Mouse (Mus musculus) right cerebral cortex, adult 2 months (tissue): ENCODE measurements around the gene Eml2.

Source experiments
- DNase-seq, 2 experiments: peaks; one replicate each; pipeline ENCODE4 v3.0.0; 2021 to 2022; ENCODE audit warnings: low spot score in 2 of 2

Eml2 gene

DNA sequence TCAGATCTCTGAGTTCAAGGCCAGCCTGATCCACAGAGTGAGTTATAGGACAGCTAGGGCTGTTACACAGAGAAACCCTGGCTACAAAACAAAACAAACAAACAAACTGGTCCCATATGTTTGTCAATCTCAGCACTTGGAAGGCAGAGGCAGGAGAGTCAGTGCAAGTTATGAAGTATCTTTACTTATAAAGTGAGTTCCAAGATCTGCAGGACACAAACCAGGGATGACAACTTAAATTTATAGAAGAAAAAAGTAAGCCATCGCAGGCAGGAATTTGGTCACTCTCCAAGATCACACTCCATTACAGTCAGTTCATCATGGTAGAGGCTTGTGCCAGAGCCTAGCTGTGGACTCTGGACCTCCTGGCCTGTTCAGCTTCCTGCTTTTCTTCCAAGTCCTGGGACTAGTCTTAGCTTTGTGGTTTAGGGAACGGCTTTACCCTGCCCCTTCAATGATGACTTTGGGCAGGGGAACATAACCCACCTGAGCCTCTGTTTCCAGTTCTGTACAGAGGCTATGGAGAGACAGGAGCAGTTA lies 53.9 kb downstream of the Eml2 start:
- DNase-seq, result no peak

DNA sequence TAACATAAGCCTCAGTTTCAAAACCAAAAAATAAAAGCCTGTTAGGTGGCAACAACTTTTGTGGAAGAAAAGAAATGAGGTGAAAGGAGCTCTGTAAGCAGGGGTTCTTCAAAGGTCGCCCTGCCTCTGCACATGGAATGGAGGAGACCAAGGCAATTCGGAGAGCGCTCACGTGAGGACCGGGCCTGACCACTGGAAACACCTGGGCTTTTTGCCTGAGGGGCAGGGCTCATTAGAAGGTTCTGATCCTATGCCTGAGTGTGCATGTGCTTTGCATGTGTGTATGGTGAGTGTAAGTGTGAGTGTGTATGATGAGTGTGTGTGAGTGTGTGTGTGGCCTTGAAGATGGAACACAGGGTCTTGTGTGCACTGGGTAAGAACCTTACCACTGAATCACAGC lies 54.7 kb downstream of the Eml2 start:
- no peak for DNase-seq

DNA sequence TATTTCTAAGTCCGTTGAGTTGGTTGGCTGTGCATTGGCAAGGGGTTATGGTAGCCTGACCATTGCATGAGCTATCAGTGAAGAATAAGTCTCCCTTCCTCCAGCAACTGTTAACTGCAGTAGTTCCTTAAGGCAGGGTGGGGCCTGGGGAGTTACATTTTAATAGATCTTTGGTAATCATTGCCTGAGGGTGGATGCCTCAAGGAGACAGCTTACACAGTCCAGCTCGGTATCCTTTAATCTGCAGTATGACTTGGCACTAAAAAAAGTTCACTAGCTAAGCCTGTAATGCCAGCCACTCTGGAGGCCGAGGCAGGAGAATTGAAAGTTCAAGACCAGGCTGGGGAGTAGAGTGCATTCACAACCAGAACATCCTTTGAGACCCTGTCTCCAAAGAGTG lies 55.6 kb downstream of the Eml2 start:
- DNase-seq, result no peak

DNA sequence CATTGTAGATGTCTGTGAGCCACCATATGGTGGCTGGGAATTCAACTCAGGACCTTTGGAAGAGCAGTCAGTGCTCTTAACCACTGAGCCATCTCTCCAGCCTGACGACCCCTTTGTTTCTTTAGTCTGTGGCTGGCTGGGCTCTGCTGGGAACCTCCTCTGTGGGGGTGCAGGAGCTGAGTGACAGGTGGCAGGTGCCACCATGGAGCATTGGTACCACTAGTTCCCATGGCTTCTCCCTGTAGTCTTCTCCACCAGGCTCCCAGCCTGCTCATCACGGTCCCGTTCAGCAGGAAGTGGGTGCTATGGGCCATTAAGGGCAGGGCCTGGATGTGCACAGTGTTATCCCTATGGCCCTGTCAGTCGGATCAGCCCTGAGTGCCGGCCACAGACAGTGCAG lies 58.4 kb downstream of the Eml2 start:
- DNase-seq, result no peak

DNA sequence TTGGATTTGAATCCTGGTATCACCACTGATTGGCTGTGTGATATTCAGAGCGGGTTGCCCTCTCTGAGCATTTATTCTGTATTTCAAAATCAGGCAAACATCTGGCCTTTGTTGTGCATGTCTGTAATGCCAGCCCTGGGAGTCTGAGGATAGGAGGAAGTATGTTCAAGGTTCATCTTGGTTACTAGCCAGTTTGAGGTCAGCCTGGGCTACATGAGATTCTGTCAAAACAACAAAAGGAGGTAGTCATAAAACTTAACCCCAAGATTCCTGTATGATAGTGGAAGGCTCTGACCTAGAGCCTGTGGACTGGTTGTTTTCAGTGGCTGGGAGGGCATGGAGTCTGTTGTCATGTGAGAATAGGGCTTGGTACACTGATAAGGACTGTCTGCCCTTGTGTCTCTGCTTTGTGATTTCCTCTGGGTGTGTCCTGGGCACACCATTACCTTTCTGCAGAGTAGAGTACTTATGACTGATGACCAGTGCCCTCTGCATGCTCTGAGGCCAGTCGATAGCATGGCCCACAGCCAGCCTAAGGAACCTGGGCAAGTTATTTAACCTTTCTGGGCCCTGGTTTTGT lies 59.0 kb downstream of the Eml2 start:
- no peak for DNase-seq

DNA sequence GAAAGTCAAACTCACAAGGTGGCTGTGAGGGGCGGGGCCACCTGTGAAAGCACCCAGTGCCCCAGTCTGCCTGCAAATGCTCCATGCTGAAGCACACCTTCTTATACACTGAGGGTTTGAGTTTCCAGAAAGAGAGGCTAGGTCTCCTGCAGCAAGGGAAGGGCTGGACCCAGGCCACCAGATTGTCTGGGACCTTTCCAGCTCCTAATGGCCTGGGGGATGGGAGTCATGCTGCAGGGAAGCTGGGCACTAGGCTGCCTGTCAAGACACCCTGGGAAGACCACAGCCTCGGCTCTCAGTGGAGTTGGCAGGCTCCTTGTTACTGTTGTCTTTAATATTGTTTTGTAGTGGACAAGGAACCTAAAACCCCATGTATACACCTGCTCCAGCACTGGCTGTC lies 60.2 kb downstream of the Eml2 start:
- DNase-seq, result no peak

DNA sequence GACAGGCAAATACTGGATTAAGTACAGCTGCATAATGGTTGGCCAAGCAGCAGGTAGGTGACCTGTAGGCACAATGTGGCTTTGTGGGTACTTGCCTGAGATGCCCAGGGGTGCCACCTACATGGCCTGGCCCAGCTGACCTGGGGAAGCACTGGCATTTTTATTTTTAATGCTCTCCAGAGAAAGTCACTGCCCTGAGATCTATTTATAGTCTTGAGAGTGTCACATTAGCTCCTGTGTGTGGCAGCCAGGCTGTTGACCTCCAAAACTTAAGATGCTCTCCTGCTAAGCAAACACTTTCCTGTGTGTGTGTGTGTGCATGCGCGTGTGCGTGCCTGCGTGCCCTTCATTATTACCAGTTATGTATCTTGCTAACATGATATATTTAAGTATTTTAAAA lies 62.1 kb downstream of the Eml2 start:
- no peak for DNase-seq

DNA sequence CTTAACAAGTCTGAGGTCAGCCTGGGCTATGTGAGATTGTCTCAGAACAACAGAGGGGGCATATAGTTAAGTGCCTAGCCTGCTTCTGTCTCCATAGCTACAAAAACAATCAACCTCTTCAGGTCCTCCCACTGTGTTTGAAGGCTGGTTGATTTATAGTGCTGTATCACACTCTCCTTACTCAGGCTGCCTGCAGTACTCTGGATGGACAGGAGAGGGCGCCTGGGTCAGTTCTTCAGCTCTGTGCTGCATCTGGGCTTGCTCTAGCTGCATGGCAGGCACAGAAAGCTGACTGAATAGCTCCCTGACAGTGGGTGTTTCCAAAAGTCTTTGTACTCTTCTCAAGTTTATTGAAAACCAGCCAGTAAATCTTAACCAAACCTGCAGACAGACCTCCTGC lies 63.2 kb downstream of the Eml2 start:
- peak; percentile 97 to 98 for DNase-seq

DNA sequence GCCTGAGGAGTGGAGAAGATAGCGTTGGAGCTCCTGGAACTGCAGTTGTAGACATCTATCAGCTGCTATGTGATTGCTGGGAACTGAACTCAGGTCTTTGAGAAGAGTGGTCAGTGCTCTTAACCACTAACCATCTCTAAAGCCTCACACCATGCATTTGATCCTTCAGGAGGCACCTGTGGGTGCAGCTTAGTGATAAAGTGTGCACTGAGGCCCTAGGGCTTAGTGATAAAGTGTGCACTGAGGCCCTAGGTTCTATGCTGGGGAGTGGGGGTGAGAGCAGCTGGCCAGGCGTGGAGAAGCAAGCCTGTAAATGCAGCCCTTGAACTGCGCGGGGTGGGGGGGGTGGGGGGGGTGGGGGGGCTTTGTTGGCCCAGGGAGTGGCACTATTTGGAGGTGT lies 63.8 kb downstream of the Eml2 start:
- no peak for DNase-seq

DNA sequence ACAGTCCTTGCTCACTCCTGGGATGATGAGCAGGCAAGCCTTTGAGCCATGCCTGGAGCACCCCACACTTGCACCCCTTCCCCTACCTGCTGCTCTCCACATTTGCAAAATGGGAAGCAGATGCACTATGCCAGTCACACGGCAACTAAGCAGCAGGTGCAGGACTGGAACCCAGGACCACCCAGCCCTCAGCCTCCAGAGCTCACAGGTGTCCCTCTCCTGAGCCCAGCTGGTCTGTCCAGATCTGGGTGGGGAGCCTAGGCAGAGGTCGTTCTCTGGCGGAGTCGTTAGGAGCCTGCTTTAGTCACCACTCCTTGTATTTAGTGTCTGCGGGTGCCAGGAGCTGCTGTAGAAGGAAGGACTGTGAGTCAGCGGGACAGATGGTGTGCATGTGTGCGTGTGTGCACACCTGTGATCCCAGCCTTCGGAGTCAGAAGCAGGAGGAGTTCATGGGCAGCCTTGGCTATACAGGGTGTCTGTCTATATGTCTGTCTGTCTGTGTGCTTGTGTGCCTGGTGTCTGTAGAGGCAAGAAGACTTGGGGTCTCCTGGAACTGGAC lies 64.8 kb downstream of the Eml2 start:
- peak; percentile 41 to 48 for DNase-seq

DNA sequence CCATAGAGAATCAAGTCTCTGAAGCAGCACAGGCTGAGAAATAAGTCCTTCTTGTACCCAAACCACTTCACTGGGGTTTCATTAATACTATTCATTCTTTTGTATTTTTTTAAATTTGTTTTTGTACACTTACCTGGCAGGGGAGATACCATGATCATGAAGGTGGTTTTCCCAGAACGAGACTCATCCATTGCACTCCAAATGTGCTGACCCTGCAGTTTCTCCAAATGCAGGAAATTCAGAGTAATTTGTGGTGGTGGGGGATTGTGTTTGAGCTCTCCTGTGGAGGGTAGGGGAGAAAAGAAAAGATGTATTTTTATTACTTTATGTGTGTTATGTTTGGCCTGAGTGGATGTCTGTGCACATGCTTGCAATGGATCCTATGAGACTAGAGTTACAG lies 65.8 kb downstream of the Eml2 start:
- no peak for DNase-seq

DNA sequence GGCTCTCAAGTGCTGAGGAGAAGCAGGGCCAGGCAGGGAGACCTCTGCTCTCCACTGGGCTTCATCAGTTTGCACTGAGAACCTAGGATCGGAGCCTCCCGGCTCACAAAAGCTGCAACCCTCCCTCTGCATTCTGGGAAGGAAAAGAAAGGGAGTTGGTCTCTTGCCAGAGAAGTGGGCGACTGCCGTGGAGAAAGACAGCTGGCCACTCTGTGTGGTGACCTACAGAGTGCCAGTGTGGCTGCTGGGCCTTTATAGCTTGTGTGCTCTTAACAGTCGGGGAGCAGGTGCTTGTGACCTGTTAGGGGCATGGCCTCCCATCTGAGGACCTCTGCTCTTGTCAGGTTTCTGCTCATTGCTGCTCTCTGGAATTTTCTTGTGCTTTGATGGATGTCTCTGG lies 67.6 kb downstream of the Eml2 start:
- peak; percentile 31 to 44 for DNase-seq

DNA sequence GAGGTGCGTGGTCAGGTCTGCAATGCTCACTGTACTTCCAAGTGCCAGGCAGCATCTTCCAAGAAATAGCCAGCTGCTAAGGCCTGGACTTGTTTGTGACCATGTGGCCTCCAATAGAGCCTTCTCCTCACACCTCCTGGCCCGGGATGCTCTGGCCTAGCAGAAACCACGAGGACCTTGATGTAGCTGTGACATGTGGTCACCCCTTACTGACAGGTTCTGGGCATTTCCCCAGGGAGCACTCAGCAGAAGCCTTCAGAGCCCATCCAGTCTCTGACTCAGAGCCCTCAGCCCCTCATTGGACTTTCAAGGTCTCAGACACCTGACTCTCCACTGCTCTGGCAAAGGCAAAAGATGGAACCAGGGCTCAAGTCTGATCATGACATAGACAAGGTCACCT lies 68.9 kb downstream of the Eml2 start:
- DNase-seq, result no peak

DNA sequence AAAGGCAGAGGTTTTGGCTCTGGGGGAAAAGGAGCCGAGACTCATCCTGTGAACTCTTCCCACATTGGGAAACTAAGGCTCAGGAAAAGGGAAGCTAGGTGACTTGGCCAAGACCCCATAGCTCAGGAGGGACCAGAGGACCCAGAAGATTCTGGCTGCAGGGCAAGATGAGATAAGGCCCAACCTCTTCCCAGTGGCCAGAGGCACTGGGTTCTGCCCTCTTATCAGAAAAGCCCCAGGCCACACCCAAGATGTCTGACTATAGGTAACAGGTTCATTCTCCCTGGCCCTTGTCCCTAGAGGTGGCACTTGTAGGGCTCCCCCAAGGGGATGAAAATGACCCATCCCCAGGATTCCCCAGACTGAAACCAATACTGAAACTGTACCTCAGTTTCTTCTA lies 70.6 kb downstream of the Eml2 start:
- no peak for DNase-seq

DNA sequence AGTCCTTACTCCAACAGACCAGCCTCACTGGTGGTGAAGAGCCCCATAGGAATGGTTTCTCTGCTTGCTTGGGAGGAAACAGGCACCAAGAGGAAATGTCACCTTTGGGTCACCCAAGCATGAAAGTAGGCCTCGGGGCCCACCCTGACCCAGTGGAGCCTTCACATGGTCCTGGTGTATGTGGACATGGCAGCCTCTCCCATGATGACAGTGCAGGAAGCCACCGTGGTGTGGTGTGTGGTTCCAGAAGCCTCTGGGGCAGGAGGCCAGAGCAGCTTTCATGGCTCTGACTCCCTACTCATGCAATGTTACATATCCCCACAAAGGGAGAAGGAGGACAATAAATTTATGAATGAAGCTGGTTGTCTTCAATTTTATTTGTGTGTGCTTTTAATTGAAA lies 71.3 kb downstream of the Eml2 start:
- DNase-seq, result no peak

DNA sequence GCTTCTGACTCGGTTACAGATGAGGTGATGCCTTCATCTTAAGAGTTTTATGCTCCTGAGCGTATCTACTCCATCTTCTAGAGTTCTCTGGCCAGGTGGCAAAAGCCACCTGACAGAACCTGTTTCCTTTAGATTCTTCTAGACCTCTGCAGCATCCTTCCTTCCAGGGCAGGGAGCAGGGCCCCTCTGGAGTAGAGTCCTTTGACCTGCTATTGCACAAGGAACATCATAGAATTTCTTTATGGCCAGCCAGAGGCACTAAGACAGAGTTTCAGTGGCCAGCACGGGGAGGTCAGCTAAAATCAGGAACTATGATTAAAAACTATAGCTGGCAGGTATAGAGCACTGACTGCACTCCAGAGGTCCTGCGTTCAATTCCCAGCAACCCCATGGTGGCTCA lies 75.9 kb downstream of the Eml2 start:
- no peak for DNase-seq

DNA sequence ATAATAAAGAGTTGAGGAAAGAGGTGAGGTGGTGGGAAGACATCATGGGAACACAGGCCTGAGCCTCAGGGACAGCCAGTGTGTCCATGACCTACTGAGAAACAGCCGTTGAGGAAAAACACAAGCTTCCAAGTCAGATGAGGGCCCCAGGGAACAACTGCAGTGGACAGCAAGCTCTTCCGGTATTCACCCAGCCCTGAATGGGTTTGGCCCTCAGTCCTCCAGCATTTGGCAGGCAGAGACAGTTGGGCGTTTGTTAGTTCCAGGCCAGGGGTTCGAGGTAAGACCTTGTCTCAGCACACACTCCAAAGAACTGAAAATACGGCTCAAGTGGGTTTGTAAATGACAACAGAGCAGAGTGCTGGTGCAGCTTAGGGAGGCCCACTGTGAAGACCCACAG lies 77.2 kb downstream of the Eml2 start:
- no peak for DNase-seq

DNA sequence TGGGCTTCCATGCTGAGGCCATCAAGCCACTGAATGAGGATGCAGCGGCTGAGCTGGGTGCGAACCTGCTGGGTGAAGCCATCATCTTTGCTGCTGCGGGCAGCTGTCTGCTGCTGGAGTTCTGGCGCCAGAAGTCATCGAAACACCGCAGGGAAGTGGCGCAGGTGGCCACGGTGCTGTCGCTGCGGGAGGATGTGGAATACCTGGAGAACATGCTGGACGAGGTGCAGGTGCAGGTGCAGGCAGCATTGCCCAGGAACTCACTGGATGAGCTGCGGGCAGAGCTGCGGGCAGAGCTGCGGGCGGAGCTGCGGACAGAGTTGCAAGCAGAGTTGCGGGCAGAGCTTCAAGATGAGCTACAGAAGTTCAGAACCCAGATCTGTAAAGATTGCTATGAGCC lies 79.2 kb downstream of the Eml2 start:
- DNase-seq, result no peak
